Mouse (Mus musculus) intestine, embryonic 14.5 days (tissue): ENCODE data around the gene Hdgfl2. TPM values are rescaled to one million over a fixed set of nuclear protein-coding genes. Genes with fewer than 3 reads are reported as not detected.
"Not testable (repeated sequence)": the region's sequence is repeated elsewhere in the genome, so short reads cannot be mapped to it uniquely, and the experiment has no call there.

Experiments
- ATAC-seq: fragments of 200-750 bp; cut with Nextera tagmentation; replicated peaks from 2 replicates; pipeline ENCODE4 v1.8.0; 2017; ENCODE audit warnings: low read depth, moderate number of reproducible peaks, moderate TSS enrichment, moderate library complexity; ENCODE audit not compliant: low FRiP score, low TSS enrichment
- DNase-seq: peaks from one replicate; pipeline ENCODE4 v3.0.0-alpha.2; 2018; ENCODE audit warnings: low spot score
- H3K27ac ChIP-seq: fragments of 300-500 bp; sonication (generic); 2 replicates; pipeline ENCODE4 v1.5.1; 2014; ENCODE audit warnings: low read depth, mild to moderate bottlenecking, control low read depth
- H3K27me3 ChIP-seq: fragments of 300-500 bp; sonication (generic); replicated peaks from 2 replicates; pipeline ENCODE4 v1.6.1; 2014; ENCODE audit warnings: low read length, control low read depth; ENCODE audit not compliant: control insufficient read depth, insufficient read depth
- H3K36me3 ChIP-seq: fragments of 300-500 bp; sonication (generic); 2 replicates; pipeline ENCODE4 v1.6.1; 2014; ENCODE audit warnings: low read length, control low read depth; ENCODE audit not compliant: control insufficient read depth, insufficient read depth
- H3K4me1 ChIP-seq: fragments of 300-500 bp; sonication (generic); replicated peaks from 2 replicates; pipeline ENCODE4 v1.6.1; 2014; ENCODE audit warnings: low read length, control low read depth, mixed read lengths; ENCODE audit not compliant: control insufficient read depth, insufficient read depth
- H3K4me2 ChIP-seq: fragments of 300-500 bp; sonication (generic); 2 replicates; pipeline ENCODE4 v1.6.1; 2014; ENCODE audit warnings: low read length
- H3K4me3 ChIP-seq: fragments of 300-500 bp; sonication (generic); 2 replicates; pipeline ENCODE4 v1.5.1; 2014; ENCODE audit warnings: low read depth, low read length, control low read depth, mixed read lengths
- H3K9ac ChIP-seq: fragments of 300-500 bp; sonication (generic); 2 replicates; pipeline ENCODE4 v1.6.1; 2014; ENCODE audit warnings: mild to moderate bottlenecking, low read length
- H3K9me3 ChIP-seq: fragments of 300-500 bp; sonication (generic); 2 replicates; pipeline ENCODE4 v1.6.1; 2016; ENCODE audit warnings: low read length, control low read depth; ENCODE audit not compliant: control insufficient read depth
- WGBS: fragments of 180-500 bp; shearing (Covaris S2); extraction: QIAGEN DNeasy Blood & Tissue Kit; methylation state at CpG from one replicate; pipeline ENCODE4 v1.1.7; 2014; 5-methylcytosine and 5-hydroxymethylcytosine counted together
- polyA plus RNA-seq: library from polyadenylated mRNA; unstranded; fragments of >200 nt; fragmentation: Nextera tagmentation; extraction: Ambion mirVana; gene quantifications from 2 replicates; pipeline ENCODE4 v1.2.1, GENCODE M21; 2014

Gene Hdgfl2
- polyA plus RNA-seq, 1 experiment from 2014 or later: 93.4 TPM

DNA sequence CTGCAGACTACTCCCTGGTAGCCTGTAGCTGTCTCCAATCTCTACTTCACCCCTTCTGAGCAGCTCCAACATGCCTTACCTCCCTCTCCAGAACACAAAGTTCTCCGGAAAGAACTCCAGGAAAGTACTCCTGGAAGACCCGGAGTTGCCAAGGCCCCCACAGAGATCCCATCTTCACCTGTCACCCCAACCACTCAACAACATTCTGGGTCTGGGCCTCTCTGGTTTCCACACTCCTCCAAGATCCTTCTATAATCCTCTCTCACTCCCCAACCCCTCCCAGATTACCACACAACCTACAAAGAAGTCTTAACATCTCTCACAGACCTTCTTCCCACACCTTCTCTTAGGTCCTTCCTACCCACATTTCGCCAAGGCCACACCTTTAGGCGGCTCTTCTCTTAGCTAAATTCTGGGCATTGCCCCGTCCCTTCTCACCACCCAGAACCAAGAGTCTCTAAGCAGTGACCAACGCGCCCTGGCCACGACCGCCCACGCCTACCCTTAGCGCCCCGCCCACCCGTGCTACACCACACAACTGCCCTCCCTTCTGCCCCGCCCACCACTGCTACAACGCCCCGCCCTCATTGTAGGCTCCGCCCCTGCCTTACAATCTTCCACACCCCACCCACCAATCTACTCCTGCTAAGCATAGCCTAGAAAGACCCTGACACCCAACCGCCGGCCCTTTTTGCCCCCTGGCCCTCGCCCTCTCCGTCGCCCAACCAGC is 5.2 kb upstream of the Hdgfl2 start:
- peaks cover 16% of the 10 kb centered on the region; the same call in 1 of the 2 replicates for H3K4me1 ChIP-seq
- peak overlapping the region; percentile 80 for H3K4me3 ChIP-seq
- peak; percentile 29 for ATAC-seq
- H3K4me2 ChIP-seq: peak overlapping the region; percentile 66
- peak overlapping the region; percentile 95 for H3K27ac ChIP-seq
- no peaks in the 10 kb centered on the region for H3K9me3 ChIP-seq
- H3K27me3 ChIP-seq: no peaks in the 10 kb centered on the region
- no peak for DNase-seq
- peak overlapping the region; percentile 73 for H3K9ac ChIP-seq
- peaks cover 41% of the 10 kb centered on the region for H3K36me3 ChIP-seq
- WGBS: 7% methylated on average over 22 of the region's 22 CpGs

- H3K9me3 ChIP-seq: no peaks in the 10 kb centered on the region
- peaks cover 16% of the 10 kb centered on the region; the same call in 1 of the 2 replicates for H3K4me1 ChIP-seq
- H3K4me2 ChIP-seq: peak within 1 kb of the TSS; percentile 66
- no peaks in the 10 kb centered on the region for H3K27me3 ChIP-seq
- peak within 1 kb of the TSS; percentile 73 for H3K9ac ChIP-seq
- ATAC-seq (peak; percentile 34), DNase-seq (peak; percentile 94)
- peaks cover 35% of the 10 kb centered on the region for H3K36me3 ChIP-seq
- peak within 1 kb of the TSS; percentile 95 for H3K27ac ChIP-seq
- H3K4me3 ChIP-seq: peak within 1 kb of the TSS; percentile 80
- under 1% methylated on average over 35 of the region's 35 CpGs for WGBS
Measured at GRCm38 (mm10) chr17:56074827-56075208, 4.6 kb upstream of the Hdgfl2 start, which contains the start of gene Ubxn6. Gene Ubxn6, minus strand, starts transcription at chr17:56075028.

GRCm38 (mm10) chr17:56077523-56077922 is 1.9 kb upstream of the Hdgfl2 start:
- ATAC-seq: no peak
- H3K9me3 ChIP-seq: no peaks in the 10 kb centered on the region
- H3K4me1 ChIP-seq: peaks cover 33% of the 10 kb centered on the region
- DNase-seq: no peak
- H3K4me2 ChIP-seq: no peak overlapping the region
- H3K9ac ChIP-seq: no peak overlapping the region
- no peak overlapping the region for H3K27ac ChIP-seq
- peaks cover 13% of the 10 kb centered on the region for H3K36me3 ChIP-seq
- H3K27me3 ChIP-seq: no peaks in the 10 kb centered on the region
- H3K4me3 ChIP-seq: no peak overlapping the region
- 93% methylated on average over 5 of the region's 5 CpGs for WGBS

- Histone ChIP-seq H3K27ac (peak overlapping the region; percentile 54; the same call in 1 of the 2 replicates), H3K4me2 (peak overlapping the region; percentile 39), H3K4me3 (peak overlapping the region; percentile 95; the same call in 1 of the 2 replicates), H3K4me1 (peaks cover 29% of the 10 kb centered on the region), H3K36me3 (peaks cover 13% of the 10 kb centered on the region)
- not testable (repeated sequence) for DNase-seq, H3K27me3 ChIP-seq, H3K9me3 ChIP-seq, H3K9ac ChIP-seq, ATAC-seq
- WGBS: 66% methylated on average over 9 of the region's 9 CpGs
Measured at GRCm38 (mm10) chr17:56078361-56078760, 1.1 kb upstream of the Hdgfl2 start.

GRCm38 (mm10) chr17:56079921-56080320 is 487 bp downstream of the Hdgfl2 start:
- H3K27ac ChIP-seq: 0 out of 2 replicates have a peak overlapping the region, but pooled peaks have one; percentile 22
- peak overlapping the region; percentile 74 for H3K9ac ChIP-seq
- no peaks in the 10 kb centered on the region for H3K27me3 ChIP-seq
- H3K36me3 ChIP-seq: peaks cover 22% of the 10 kb centered on the region
- H3K4me3 ChIP-seq: peak overlapping the region; percentile 95
- DNase-seq (no peak), ATAC-seq (no peak)
- 1% methylated on average over 11 of the region's 11 CpGs for WGBS
- no peaks in the 10 kb centered on the region for H3K9me3 ChIP-seq
- peak overlapping the region; percentile 97 for H3K4me2 ChIP-seq
- peaks cover 24% of the 10 kb centered on the region for H3K4me1 ChIP-seq

- Histone ChIP-seq H3K36me3 (peaks cover 27% of the 10 kb centered on the region), H3K27ac (no peak overlapping the region), H3K4me1 (peaks cover 17% of the 10 kb centered on the region), H3K4me2 (peak overlapping the region; percentile 97), H3K27me3 (no peaks in the 10 kb centered on the region), H3K4me3 (peak overlapping the region; percentile 95), H3K9ac (peak overlapping the region; percentile 74), H3K9me3 (no peaks in the 10 kb centered on the region)
- peak; percentile 12; the same call in 1 of the 2 replicates for ATAC-seq
- WGBS: 7% methylated on average over 8 of the region's 8 CpGs
- peak; percentile 73 for DNase-seq
Measured at GRCm38 (mm10) chr17:56080781-56081585, 1.5 kb downstream of the Hdgfl2 start.

- Histone ChIP-seq H3K27me3 (no peaks in the 10 kb centered on the region), H3K9me3 (no peaks in the 10 kb centered on the region), H3K4me2 (no peak overlapping the region), H3K4me1 (no peaks in the 10 kb centered on the region), H3K36me3 (peaks cover 63% of the 10 kb centered on the region), H3K9ac (no peak overlapping the region), H3K27ac (no peak overlapping the region), H3K4me3 (no peak overlapping the region)
- ATAC-seq (no peak), DNase-seq (no peak)
- WGBS: 100% methylated on average over 1 of the region's 1 CpGs
Measured at GRCm38 (mm10) chr17:56092312-56092711, 12.9 kb downstream of the Hdgfl2 start.

DNA sequence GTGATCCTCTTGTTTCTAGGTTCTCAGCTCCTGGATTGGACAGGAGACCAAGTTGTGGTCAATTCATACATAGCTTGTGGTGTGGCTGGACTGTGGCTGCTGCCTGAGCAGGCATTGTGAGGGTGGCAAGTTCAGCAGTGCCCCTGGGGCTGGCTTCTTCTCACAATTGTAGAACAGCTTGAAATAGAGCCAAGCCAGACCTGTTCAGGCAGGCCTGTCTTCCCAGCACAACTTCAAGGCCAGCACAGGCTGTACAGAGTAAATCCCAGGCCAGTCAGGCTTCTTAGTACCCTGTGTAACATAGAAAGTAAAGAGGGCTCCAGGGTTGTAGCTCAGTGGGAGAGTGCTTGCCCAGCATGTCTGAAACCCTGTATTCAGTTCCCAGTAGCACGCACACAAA is 13.4 kb downstream of the Hdgfl2 start:
- DNase-seq: no peak

More for the DNA sequence above, 13.4 kb downstream of the Hdgfl2 start:
- Histone ChIP-seq H3K36me3 (peaks cover 67% of the 10 kb centered on the region), H3K27ac (no peak overlapping the region), H3K27me3 (no peaks in the 10 kb centered on the region), H3K9ac (no peak overlapping the region), H3K4me2 (no peak overlapping the region), H3K4me3 (no peak overlapping the region), H3K4me1 (no peaks in the 10 kb centered on the region), H3K9me3 (no peaks in the 10 kb centered on the region)
- WGBS: 100% methylated on average over 1 of the region's 1 CpGs
- no peak for ATAC-seq
